7 mouse cellular contexts compared by ENCODE assay signal in the genomic region with DNA sequence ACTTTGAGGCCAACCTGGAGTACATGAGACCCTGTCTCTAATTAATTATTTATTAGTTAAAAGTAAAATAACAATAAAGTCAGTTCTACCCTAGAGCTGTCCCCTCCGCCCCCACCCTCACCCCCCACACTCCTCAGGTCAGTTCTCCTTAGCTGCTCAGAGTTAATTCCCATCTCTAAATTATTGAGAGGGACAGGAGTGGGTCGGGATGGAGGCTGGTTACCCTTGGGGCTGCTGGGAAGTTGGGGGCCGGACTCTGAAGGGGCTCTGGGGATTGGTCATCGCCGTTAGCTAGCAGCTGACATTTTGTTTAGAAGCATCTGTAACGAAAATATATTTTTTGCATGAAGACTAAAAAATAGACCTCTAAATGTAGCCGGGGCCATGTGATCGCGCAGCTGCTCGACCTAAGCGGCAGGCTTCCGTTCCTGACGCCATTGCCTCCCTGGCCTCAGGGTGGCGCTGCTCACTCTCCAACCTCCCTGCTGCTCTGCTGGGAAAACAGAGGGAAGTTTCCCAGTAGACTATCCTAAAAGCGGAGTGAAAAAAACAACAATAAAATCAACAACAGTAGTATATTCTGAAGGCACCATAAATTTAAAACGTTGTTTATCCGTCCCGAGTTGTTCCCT. TPM values are rescaled to one million over a fixed set of nuclear protein-coding genes. Genes with fewer than 3 reads are reported as not detected.
DNase-seq lines count a peak whose midpoint lies in the region; ATAC-seq and TF ChIP-seq lines count a peak whose summit lies in the region.

No protein-coding gene starts in this region.

- no peaks in the 10 kb centered on the region for H3K27me3 ChIP-seq in hindbrain, postnatal 0 days (ENCODE audit: insufficient read depth, low read length)
- peaks cover 58% of the 10 kb centered on the region for H3K27me3 ChIP-seq in megakaryocyte, embryonic 14.5 days (replicated peaks)

- no peaks in the 10 kb centered on the region for H3K36me3 ChIP-seq in hindbrain, postnatal 0 days (ENCODE audit: insufficient read depth, low read length)
- no peaks in the 10 kb centered on the region for H3K36me3 ChIP-seq in megakaryocyte, embryonic 14.5 days (replicated peaks; ENCODE audit: low read length)

- H3K9ac ChIP-seq in hindbrain, postnatal 0 days (replicated peaks; ENCODE audit: low read length), result no peak overlapping the region

- no peak overlapping the region for H3K27ac ChIP-seq in hindbrain, postnatal 0 days

- H3K4me2 ChIP-seq in hindbrain, postnatal 0 days (ENCODE audit: low read depth, low read length), result peak overlapping the region; percentile 35

- intact Hi-C loops in left cerebral cortex, postnatal 10 days (cut with DNase I), result loop anchor here (1.0 to 10.0 kb wide), 2 partner anchors 104 to 219 kb away; a partner anchor contains a TSS

- peaks cover 9% of the 10 kb centered on the region; the same call in 1 of the 2 replicates for H3K4me1 ChIP-seq in hindbrain, postnatal 0 days (ENCODE audit: insufficient read depth, low read length)
- peaks cover 36% of the 10 kb centered on the region for H3K4me1 ChIP-seq in megakaryocyte, embryonic 14.5 days

- ATAC-seq in common myeloid progenitor, adult 5-6 weeks (replicated peaks; ENCODE audit: low read depth, poor library complexity, severe bottlenecking), result peak; percentile 80
- peak; percentile 65 for ATAC-seq in hindbrain, postnatal 0 days

- H3K9me3 ChIP-seq in hindbrain, postnatal 0 days (ENCODE audit: low read length), result no peaks in the 10 kb centered on the region
- no peaks in the 10 kb centered on the region for H3K9me3 ChIP-seq in megakaryocyte, embryonic 14.5 days

- peak; percentile 88 for TF ChIP-seq CTCF in hindbrain, postnatal 0 days (IDR thresholded peaks at IDR 0.05; ENCODE audit: low read depth)

- WGBS in hindbrain, postnatal 0 days, result 15% methylated on average over 18 of the region's 18 CpGs

- no peak overlapping the region for H3K4me3 ChIP-seq in hindbrain, postnatal 0 days (ENCODE audit: low read length)
- H3K4me3 ChIP-seq in megakaryocyte, embryonic 14.5 days (replicated peaks), result peak overlapping the region; percentile 80

- peak; percentile 73 to 77 for DNase-seq in adrenal gland, adult 18-20 months (ENCODE audit: low spot score in 2 of 2)
- peak; percentile 83 for DNase-seq in gastrocnemius, postnatal 10 days
- peak; percentile 81 for DNase-seq in hindbrain, postnatal 0 days (ENCODE audit: low spot score)
- peak; percentile 59 to 85 for DNase-seq in left cerebral cortex, postnatal 10 days (ENCODE audit: extremely low spot score in 1 of 2, low spot score in 2 of 2)
- DNase-seq in right cerebral cortex, postnatal 14 days, result peak; percentile 78

RNA-seq across cellular contexts. Expression of a gene that starts 26.8 kb away (rescaled TPM):
- total RNA-seq in adrenal gland, adult 18-20 months (2021), result 1,000 to 10,000 TPM; 1,132 to 1,460 TPM
- 28.3 and 32.5 TPM in 2 replicates for total RNA-seq in common myeloid progenitor, adult 5-6 weeks (2017)
- 10 to 100 TPM; 14.4 to 18.6 TPM for total RNA-seq in gastrocnemius, postnatal 10 days (2021)
- total RNA-seq in hindbrain, postnatal 0 days (2014; rRNA removed), result 92.3 and 100 TPM in 2 replicates
- 23.7 and 23.9 TPM in 2 replicates for polyA plus RNA-seq in hindbrain, postnatal 0 days (2015; fragmentation: Nextera tagmentation; extraction: Ambion mirVana)
- 100 to 1,000 TPM; 121 to 124 TPM for total RNA-seq in left cerebral cortex, postnatal 10 days (2021)
- 18.2 and 77.1 TPM in 2 replicates for polyA plus RNA-seq in megakaryocyte, embryonic 14.5 days (2012; ENCODE audit: insufficient read depth, low replicate concordance)

Comparison
In these comparisons a context has a peak if more than half of its experiments do, and no peak if none do; other contexts are left out.
1. RNA of a gene that starts 26.8 kb away (total RNA-seq): 1,132 to 1,460 TPM in adrenal gland, adult 18-20 months; 121 to 124 TPM in left cerebral cortex, postnatal 10 days, 92.3 to 100 TPM in hindbrain, postnatal 0 days, 28.3 to 32.5 TPM in common myeloid progenitor, adult 5-6 weeks and 14.4 to 18.6 TPM in gastrocnemius, postnatal 10 days; every median in the first group is over 4 times any median in the second.
2. Peak in every context shown above with its lines, with median percentiles within 50 percentile points of each other: DNase-seq.